Mouse (Mus musculus) lung, postnatal 0 days (tissue): ENCODE measurements around the gene Cyb5r3.

Source experiments
- CTCF ChIP-seq: IDR thresholded peaks from 2 replicates; pipeline ENCODE4 v1.5.1; 2016; ENCODE audit warnings: antibody characterized with exemption, mild to moderate bottlenecking
- EP300 ChIP-seq: IDR thresholded peaks from 2 replicates; pipeline ENCODE4 v1.6.1; 2016; ENCODE audit warnings: antibody characterized with exemption, mild to moderate bottlenecking, control low read depth

GRCm38 (mm10) chr15:83115071-83115470, 57.3 kb downstream of the Cyb5r3 start:
- TF ChIP-seq CTCF (no peak), EP300 (no peak)
